Mouse (Mus musculus) embryonic facial prominence, embryonic 15.5 days (tissue): ENCODE measurements at regions not wholly inside any gene's neighbourhood (a gene's known extent, or its start where the extent isn't known, plus 50 kb on each side); places are given as distances from the start of the nearest gene placed in this dataset.
"Not testable (repeated sequence)": the region's sequence is repeated elsewhere in the genome, so short reads cannot be mapped to it uniquely, and the experiment has no call there.

Source experiments
- ATAC-seq: fragments of 200-750 bp; cut with Nextera tagmentation; 2 replicates; pipeline ENCODE4 v1.8.0; 2017; ENCODE audit warnings: low read depth, moderate TSS enrichment; ENCODE audit not compliant: insufficient number of reproducible peaks, low FRiP score, low TSS enrichment
- H3K27ac ChIP-seq: fragments of 300-500 bp; sonication (generic); replicated peaks from 2 replicates; pipeline ENCODE4 v1.5.1; 2015; ENCODE audit warnings: mild to moderate bottlenecking, inconsistent platforms
- H3K27me3 ChIP-seq: fragments of 300-500 bp; sonication (generic); 2 replicates; pipeline ENCODE4 v1.6.1; 2015; ENCODE audit warnings: inconsistent platforms
- H3K36me3 ChIP-seq: fragments of 300-500 bp; sonication (generic); 2 replicates; pipeline ENCODE4 v1.6.1; 2015; ENCODE audit warnings: mild to moderate bottlenecking, inconsistent platforms
- H3K4me1 ChIP-seq: fragments of 300-500 bp; sonication (generic); 2 replicates; pipeline ENCODE4 v1.6.1; 2015; ENCODE audit warnings: inconsistent platforms
- H3K4me2 ChIP-seq: fragments of 300-500 bp; sonication (generic); replicated peaks from 2 replicates; pipeline ENCODE4 v1.6.1; 2015; ENCODE audit warnings: mild to moderate bottlenecking, inconsistent platforms
- H3K4me3 ChIP-seq: fragments of 300-500 bp; sonication (generic); replicated peaks from 2 replicates; pipeline ENCODE4 v1.5.1; 2015; ENCODE audit warnings: mild to moderate bottlenecking, inconsistent platforms
- H3K9ac ChIP-seq: fragments of 300-500 bp; sonication (generic); 2 replicates; pipeline ENCODE4 v1.6.1; 2015; ENCODE audit warnings: inconsistent platforms
- H3K9me3 ChIP-seq: fragments of 300-500 bp; sonication (generic); replicated peaks from 2 replicates; pipeline ENCODE4 v1.6.1; 2016; ENCODE audit warnings: inconsistent platforms
- WGBS: fragments of 180-500 bp; shearing (Covaris S2); methylation state at CpG from one replicate; pipeline ENCODE4 v1.1.7; 2015; 5-methylcytosine and 5-hydroxymethylcytosine counted together

DNA sequence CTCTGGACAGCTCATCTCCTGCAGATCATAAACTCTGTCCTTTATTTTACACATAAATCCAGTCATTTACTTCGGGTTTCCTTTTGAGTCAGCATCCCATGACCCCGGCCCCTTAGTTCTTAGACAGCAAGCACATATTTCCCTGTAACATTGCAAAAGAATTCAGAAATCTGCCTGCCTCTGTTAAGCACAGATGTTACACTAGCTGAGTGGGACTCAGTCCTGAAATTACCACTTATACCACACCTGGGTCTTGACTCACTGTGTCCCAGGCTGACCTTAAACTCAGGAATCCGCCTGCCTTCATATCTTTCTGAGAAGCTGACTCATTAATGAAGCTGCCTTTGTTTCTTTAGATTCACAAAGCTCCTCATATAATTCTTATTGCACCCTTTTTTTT, 139.9 kb downstream of the Sptssa start:
- 64% methylated on average over 3 of the region's 3 CpGs for WGBS
- H3K4me1 ChIP-seq = peaks cover 2% of the 10 kb centered on the region; the same call in 1 of the 2 replicates

DNA sequence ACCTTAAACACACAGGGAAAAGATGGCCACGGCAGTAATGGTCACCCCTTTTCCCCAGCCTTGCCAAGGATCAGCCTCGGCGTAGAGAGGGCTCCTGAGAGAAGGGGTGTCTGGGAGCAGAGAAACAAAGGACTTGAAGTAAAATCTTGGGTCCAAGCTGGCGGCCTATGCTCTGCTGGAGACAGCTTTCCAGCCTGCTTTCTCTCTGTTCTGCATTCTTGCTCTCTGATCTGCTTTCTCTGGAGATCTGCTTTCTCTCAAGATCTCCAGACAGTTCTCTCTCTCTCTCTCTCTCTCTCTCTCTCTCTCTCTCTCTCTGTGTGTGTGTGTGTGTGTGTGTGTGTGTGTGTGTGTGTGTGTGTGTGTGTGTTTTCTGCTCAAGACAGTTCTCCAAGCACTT, 140.3 kb downstream of the Sptssa start:
- H3K27me3 ChIP-seq = not testable (repeated sequence)
- 51% methylated on average over 4 of the region's 4 CpGs for WGBS

More for the DNA sequence above, 139.9 kb downstream of the Sptssa start:
- Histone ChIP-seq H3K4me3 (no peak overlapping the region), H3K36me3 (no peaks in the 10 kb centered on the region), H3K9ac (no peak overlapping the region), H3K4me2 (no peak overlapping the region), H3K27ac (no peak overlapping the region), H3K27me3 (no peaks in the 10 kb centered on the region), H3K9me3 (no peaks in the 10 kb centered on the region)
- no peak for ATAC-seq

DNA sequence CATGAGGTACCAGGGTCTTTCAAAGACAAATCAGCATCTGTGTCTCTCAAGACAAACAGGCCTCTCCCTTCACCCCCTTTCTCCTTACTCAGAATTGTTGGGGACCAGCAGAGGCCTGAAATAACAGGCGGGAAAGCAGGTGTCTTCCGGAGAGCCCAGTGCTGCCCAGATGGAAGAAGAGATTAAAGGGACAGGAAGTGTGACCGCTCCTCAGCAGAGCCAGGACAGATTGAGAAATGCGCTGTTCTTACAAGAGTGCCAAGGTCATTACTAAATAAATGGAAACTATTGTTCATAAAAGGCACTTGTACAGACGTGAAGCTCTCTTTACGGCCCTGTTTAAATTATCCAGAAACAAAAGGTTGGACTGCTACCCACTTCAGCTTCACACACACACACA, 146.5 kb downstream of the Sptssa start:
- H3K9me3 ChIP-seq = no peaks in the 10 kb centered on the region
- no peak overlapping the region for H3K9ac ChIP-seq
- no peaks in the 10 kb centered on the region for H3K36me3 ChIP-seq
- no peak overlapping the region for H3K27ac ChIP-seq
- 60% methylated on average over 6 of the region's 6 CpGs for WGBS
- no peaks in the 10 kb centered on the region for H3K4me1 ChIP-seq
- H3K4me3 ChIP-seq = no peak overlapping the region
- H3K27me3 ChIP-seq = no peaks in the 10 kb centered on the region
- H3K4me2 ChIP-seq = no peak overlapping the region
- ATAC-seq = no peak

More for the DNA sequence above, 140.3 kb downstream of the Sptssa start:
- H3K4me1 ChIP-seq, H3K9ac ChIP-seq, H3K4me2 ChIP-seq, H3K9me3 ChIP-seq, H3K4me3 ChIP-seq, H3K27ac ChIP-seq, ATAC-seq, H3K36me3 ChIP-seq: not testable (repeated sequence)

DNA sequence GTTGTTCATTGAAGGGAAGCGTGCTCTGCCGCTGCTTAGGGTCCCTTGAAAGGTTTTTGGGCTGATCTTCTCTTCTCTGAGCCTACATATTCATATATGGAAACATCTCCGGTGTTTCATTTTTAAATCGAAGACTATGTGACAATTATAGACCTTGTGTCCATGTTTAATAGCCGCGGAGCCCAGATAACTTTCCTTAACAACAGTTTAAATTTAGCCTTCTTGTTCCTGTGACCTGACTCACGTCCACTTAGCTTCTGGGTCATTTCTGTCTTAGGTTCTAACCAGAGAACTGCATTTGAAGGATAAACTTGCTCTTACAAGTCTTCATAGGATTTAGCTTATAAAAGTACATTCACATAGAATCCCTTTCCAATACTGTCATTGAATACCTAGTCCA, 153.6 kb downstream of the Sptssa start:
- H3K4me2 ChIP-seq = no peak overlapping the region
- H3K27ac ChIP-seq = no peak overlapping the region
- H3K4me1 ChIP-seq = no peaks in the 10 kb centered on the region
- no peaks in the 10 kb centered on the region for H3K27me3 ChIP-seq
- ATAC-seq = no peak
- 88% methylated on average over 7 of the region's 7 CpGs for WGBS
- no peaks in the 10 kb centered on the region for H3K9me3 ChIP-seq
- no peak overlapping the region for H3K4me3 ChIP-seq
- no peak overlapping the region for H3K9ac ChIP-seq
- no peaks in the 10 kb centered on the region for H3K36me3 ChIP-seq

DNA sequence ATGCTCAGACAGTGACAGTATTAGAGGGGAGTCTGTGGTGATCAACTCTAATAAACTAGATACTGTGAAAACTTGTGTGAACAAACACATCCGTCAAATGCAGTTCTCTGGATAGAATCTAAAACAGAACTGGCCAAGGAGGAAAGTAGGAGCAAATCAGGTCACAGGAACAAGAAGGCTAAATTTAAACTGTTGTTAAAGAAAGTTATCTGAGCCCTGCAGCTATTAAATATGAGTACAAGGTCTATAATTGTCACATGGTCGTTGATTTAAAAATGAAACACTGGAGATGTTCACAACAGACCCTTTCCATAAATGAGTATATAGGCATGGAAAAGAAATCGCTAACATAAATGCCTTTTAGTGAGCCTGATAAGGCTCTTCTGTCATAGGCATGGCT, 156.4 kb downstream of the Sptssa start:
- Histone ChIP-seq H3K9ac (no peak overlapping the region), H3K27ac (no peak overlapping the region), H3K36me3 (no peaks in the 10 kb centered on the region), H3K27me3 (no peaks in the 10 kb centered on the region), H3K4me2 (no peak overlapping the region), H3K9me3 (no peaks in the 10 kb centered on the region), H3K4me3 (no peak overlapping the region), H3K4me1 (no peaks in the 10 kb centered on the region)
- 52% methylated on average over 3 of the region's 3 CpGs for WGBS
- ATAC-seq = no peak

DNA sequence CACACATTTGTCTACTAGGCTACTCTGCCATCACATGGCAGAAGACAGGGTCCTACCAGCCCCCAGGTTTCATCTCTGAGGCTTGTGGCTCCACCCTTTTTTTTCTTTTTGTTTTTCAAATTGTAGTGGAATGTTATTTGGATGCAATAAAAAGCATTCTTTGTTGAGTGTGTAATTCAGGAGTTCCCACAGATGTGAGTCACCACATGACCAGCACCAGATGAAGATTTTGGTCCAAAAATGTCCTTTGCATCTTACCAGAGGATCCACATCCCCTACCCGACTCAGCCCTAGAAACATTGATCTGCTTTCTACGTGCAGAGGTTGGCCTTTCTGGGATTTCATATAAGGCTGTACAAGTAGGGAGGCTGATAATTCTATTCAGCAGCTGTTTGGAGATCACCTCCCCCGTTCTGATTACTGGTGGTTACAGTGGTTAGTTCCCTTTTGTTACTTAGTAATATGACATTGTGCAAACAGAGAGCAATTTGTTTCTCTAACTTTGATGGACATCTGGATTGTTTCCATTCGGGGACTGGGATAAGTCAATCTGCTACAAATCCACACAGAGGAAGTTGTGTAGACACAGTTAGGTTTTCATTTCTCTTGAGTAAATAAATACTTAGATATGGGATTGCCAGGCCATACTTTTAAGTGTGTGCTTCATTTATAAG, 160.5 kb downstream of the Sptssa start:
- Histone ChIP-seq H3K27ac (no peak overlapping the region), H3K9ac (no peak overlapping the region), H3K27me3 (0 out of 2 replicates have a peak, but pooled peaks cover 3% of the 10 kb centered on the region), H3K4me2 (no peak overlapping the region), H3K36me3 (no peaks in the 10 kb centered on the region), H3K9me3 (no peaks in the 10 kb centered on the region), H3K4me3 (no peak overlapping the region), H3K4me1 (0 out of 2 replicates have a peak, but pooled peaks cover 5% of the 10 kb centered on the region)
- no peak for ATAC-seq
- 39% methylated on average over 4 of the region's 4 CpGs for WGBS

DNA sequence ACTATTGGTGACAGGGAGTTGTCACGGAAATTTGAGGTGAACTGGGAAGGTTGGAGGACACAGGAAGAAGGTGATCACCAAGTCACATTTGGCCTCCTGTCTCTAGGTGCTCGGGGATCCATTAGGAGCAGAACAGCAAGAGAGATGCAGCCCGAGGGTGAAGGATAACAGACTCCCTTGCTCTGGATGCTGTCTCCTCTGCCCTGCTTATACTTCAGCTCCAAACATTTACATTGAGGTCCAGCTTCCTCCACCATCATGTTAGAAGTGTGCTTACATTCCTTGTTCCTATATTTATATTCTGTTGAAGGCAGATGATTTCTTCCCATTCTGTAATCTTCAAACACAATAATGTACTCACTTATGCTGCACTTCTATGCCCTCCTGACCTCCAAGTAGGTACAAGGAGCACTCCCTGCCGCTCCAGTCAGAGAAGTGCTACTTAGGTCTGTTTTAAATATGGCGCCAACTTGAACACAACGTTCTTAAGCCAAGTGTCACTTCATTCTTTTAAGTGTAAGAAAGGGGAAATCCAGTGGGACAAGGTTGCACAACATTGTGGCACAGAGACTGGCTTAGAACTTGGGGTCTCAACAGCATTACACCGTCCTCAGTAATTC, 161.5 kb downstream of the Sptssa start:
- ATAC-seq = no peak
- Histone ChIP-seq H3K9ac (no peak overlapping the region), H3K4me3 (no peak overlapping the region), H3K27ac (no peak overlapping the region), H3K36me3 (no peaks in the 10 kb centered on the region), H3K4me1 (0 out of 2 replicates have a peak, but pooled peaks cover 5% of the 10 kb centered on the region), H3K9me3 (no peaks in the 10 kb centered on the region), H3K4me2 (no peak overlapping the region), H3K27me3 (0 out of 2 replicates have a peak, but pooled peaks cover 3% of the 10 kb centered on the region)
- WGBS = 80% methylated on average over 7 of the region's 7 CpGs

DNA sequence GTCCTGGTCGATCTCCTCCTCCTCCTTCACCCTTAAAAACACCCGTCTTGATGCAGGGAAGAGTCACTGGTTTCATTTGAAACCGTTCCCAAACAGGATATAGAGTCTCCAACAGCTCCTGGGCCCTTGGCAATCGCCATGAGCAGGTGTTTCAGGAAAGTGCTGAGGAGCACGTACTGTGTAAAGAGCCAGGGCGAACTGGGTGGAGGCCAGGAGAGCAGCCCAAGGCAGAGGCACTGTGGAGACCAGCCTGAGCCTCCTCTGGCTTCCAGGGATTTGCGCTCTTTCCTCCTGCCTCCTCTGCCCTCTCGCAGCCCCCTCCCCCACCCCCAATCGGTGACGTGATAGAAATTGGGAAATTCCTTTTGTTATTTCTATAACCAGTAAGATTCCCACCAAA, 163.6 kb downstream of the Sptssa start:
- no peak for ATAC-seq
- no peak overlapping the region for H3K4me3 ChIP-seq
- H3K36me3 ChIP-seq = no peaks in the 10 kb centered on the region
- H3K9me3 ChIP-seq = no peaks in the 10 kb centered on the region
- WGBS = 35% methylated on average over 10 of the region's 10 CpGs
- H3K4me1 ChIP-seq = 0 out of 2 replicates have a peak, but pooled peaks cover 5% of the 10 kb centered on the region
- no peak overlapping the region for H3K4me2 ChIP-seq
- H3K27me3 ChIP-seq = peaks cover 3% of the 10 kb centered on the region; the same call in 1 of the 2 replicates
- no peak overlapping the region for H3K27ac ChIP-seq
- no peak overlapping the region for H3K9ac ChIP-seq

DNA sequence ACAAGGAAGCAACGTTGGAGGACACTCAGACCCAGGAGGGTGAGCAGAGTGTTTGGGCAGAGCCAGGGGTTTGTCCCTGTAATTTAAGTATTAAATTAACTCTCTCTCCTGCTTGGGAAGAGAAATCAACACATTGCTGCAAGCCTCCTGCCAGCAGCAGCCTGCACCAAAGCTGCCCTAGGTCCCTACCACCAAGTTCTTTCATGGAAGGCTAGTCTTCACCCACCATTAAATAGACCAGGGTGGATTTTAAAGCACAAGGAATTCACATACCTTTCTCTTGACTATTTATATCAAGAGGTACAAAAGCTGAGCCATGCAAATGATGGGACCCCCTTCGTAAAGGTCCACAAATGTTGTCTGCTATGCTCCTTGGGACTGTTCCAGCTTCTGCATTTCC, 165.9 kb downstream of the Sptssa start:
- 83% methylated on average over 2 of the region's 2 CpGs for WGBS

DNA sequence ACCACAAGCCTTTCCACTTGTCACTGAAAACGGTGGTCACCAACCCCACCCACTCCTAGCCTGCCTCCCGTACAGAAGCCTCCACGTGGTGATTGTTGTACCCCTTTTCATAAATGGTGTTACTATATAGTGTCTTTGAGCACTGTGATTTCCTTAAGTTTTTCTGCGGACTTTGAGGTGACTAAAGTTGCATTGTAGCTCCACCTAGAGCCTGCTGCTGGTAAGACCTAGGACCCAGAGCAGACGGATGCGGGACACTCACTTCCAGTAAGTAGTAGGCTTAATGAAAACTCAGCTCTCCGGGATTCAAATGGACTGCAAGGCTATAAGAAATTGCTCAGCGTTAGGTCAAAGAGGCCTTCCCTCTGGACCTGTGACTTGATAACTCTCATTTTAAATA, 166.7 kb downstream of the Sptssa start:
- H3K4me1 ChIP-seq = 0 out of 2 replicates have a peak, but pooled peaks cover 9% of the 10 kb centered on the region
- no peak overlapping the region for H3K9ac ChIP-seq
- peaks cover 3% of the 10 kb centered on the region; the same call in 1 of the 2 replicates for H3K27me3 ChIP-seq
- 5% methylated on average over 8 of the region's 8 CpGs for WGBS
- no peak overlapping the region for H3K27ac ChIP-seq
- H3K36me3 ChIP-seq = no peaks in the 10 kb centered on the region
- no peak overlapping the region for H3K4me3 ChIP-seq
- H3K4me2 ChIP-seq = 0 out of 2 replicates have a peak overlapping the region, but pooled peaks have one; percentile 12
- ATAC-seq = no peak
- H3K9me3 ChIP-seq = no peaks in the 10 kb centered on the region

More for the DNA sequence above, 165.9 kb downstream of the Sptssa start:
- Histone ChIP-seq H3K27ac (no peak overlapping the region), H3K4me3 (no peak overlapping the region), H3K27me3 (peaks cover 3% of the 10 kb centered on the region; the same call in 1 of the 2 replicates), H3K4me1 (0 out of 2 replicates have a peak, but pooled peaks cover 9% of the 10 kb centered on the region), H3K4me2 (no peak overlapping the region), H3K9me3 (no peaks in the 10 kb centered on the region), H3K9ac (no peak overlapping the region), H3K36me3 (no peaks in the 10 kb centered on the region)
- no peak for ATAC-seq

DNA sequence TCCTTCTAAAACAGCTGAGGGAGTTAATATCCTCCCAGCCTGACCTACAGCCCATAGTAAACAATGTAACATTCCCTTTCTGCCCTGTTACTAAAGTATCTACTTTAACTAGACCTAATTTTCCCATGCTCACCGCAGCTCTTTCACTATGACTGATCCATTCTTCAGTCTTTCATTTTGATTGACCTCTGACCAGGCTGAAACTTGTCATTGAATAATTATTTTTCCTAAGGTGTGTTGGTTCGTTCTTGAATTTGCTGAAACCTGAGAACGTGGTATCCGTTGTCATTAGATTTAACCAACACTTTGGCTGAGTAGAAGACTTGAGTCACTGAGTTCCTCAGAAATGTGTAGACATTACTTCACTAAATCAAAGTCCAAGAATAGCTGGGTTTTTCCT, 168.7 kb downstream of the Sptssa start:
- H3K9me3 ChIP-seq = no peaks in the 10 kb centered on the region
- peaks cover 3% of the 10 kb centered on the region; the same call in 1 of the 2 replicates for H3K27me3 ChIP-seq
- H3K4me1 ChIP-seq = 0 out of 2 replicates have a peak, but pooled peaks cover 6% of the 10 kb centered on the region
- no peak overlapping the region for H3K27ac ChIP-seq
- H3K4me3 ChIP-seq = no peak overlapping the region
- ATAC-seq = no peak
- no peak overlapping the region for H3K9ac ChIP-seq
- no peaks in the 10 kb centered on the region for H3K36me3 ChIP-seq
- WGBS = 71% methylated on average over 4 of the region's 4 CpGs
- H3K4me2 ChIP-seq = no peak overlapping the region
